Mouse (Mus musculus) heart, embryonic 11.5 days (tissue): Measurements from ENCODE around the gene Epn2. TPM values are rescaled to one million over a fixed set of nuclear protein-coding genes. Genes with fewer than 3 reads are reported as not detected.

Source experiments
- ATAC-seq: fragments of 200-750 bp; cut with Nextera tagmentation; replicated peaks from 2 replicates; pipeline ENCODE4 v1.8.0; 2017; ENCODE audit warnings: moderate library complexity; ENCODE audit not compliant: insufficient number of reproducible peaks, low FRiP score, low TSS enrichment
- H3K27ac ChIP-seq: fragments of 300-500 bp; sonication (generic); 2 replicates; pipeline ENCODE4 v1.5.1; 2014; ENCODE audit warnings: mild to moderate bottlenecking, low read depth, low read length
- H3K27me3 ChIP-seq: fragments of 300-500 bp; sonication (generic); 2 replicates; pipeline ENCODE4 v1.6.1; 2014; ENCODE audit warnings: mild to moderate bottlenecking, low read length, mixed read lengths; ENCODE audit not compliant: control insufficient read depth, insufficient read depth
- H3K36me3 ChIP-seq: fragments of 300-500 bp; sonication (generic); 2 replicates; pipeline ENCODE4 v1.6.1; 2014; ENCODE audit warnings: mild to moderate bottlenecking, low read length, moderate library complexity, mixed read lengths; ENCODE audit not compliant: control insufficient read depth, insufficient read depth
- H3K4me1 ChIP-seq: fragments of 300-500 bp; sonication (generic); 2 replicates; pipeline ENCODE4 v1.6.1; 2014; ENCODE audit warnings: low read length; ENCODE audit not compliant: control insufficient read depth, insufficient read depth
- H3K4me2 ChIP-seq: fragments of 300-500 bp; sonication (generic); 2 replicates; pipeline ENCODE4 v1.6.1; 2014; ENCODE audit warnings: mild to moderate bottlenecking, moderate library complexity
- H3K4me3 ChIP-seq: fragments of 300-500 bp; sonication (generic); 2 replicates; pipeline ENCODE4 v1.5.1; 2014; ENCODE audit warnings: low read depth, low read length
- H3K9ac ChIP-seq: fragments of 300-500 bp; sonication (generic); 2 replicates; pipeline ENCODE4 v1.6.1; 2014; ENCODE audit warnings: mild to moderate bottlenecking, low read depth, low read length, moderate library complexity
- H3K9me3 ChIP-seq: fragments of 300-500 bp; sonication (generic); replicated peaks from 2 replicates; pipeline ENCODE4 v1.6.1; 2016; ENCODE audit warnings: low read length; ENCODE audit not compliant: control insufficient read depth
- WGBS: fragments of 180-500 bp; shearing (Covaris S2); extraction: QIAGEN DNeasy Blood & Tissue Kit; methylation state at CpG from one replicate; pipeline ENCODE4 v1.1.7; 2014; ENCODE audit not compliant: insufficient replicate concordance; 5-methylcytosine and 5-hydroxymethylcytosine counted together
- polyA plus RNA-seq: library from polyadenylated mRNA; unstranded; fragments of >200 nt; fragmentation: Nextera tagmentation; extraction: Ambion mirVana; gene quantifications from 2 replicates; pipeline ENCODE4 v1.2.1, GENCODE M21; 2014

Gene Epn2
- polyA plus RNA-seq, 1 experiment from 2014 or later: 23.3 TPM

DNA sequence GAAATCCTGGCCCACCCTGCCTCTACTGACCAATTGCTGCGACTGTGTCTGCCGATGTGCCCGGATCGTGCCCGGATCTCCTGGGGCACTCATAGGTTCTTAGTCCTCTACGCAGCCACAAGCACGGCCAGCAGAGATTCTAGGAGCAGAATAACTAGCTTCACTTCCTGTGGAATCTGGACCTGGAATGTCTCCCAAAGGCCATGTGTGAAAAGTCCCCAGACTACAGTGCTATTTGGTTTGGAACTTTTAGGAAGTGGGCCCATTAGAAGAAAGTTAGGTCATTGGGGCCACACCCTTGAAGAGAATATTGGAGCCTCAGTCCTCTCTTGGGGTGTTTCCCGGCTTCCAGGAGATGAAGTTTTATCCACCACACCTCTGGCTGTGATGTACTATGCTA lies 38.6 kb upstream of the Epn2 start:
- no peak for ATAC-seq
- H3K27ac ChIP-seq: no peak overlapping the region
- H3K9ac ChIP-seq: no peak overlapping the region
- no peaks in the 10 kb centered on the region for H3K36me3 ChIP-seq
- H3K4me1 ChIP-seq: peaks cover 20% of the 10 kb centered on the region
- H3K4me2 ChIP-seq: no peak overlapping the region
- WGBS: 83% methylated on average over 8 of the region's 8 CpGs
- H3K27me3 ChIP-seq: no peaks in the 10 kb centered on the region
- H3K9me3 ChIP-seq: no peaks in the 10 kb centered on the region
- no peak overlapping the region for H3K4me3 ChIP-seq

- Histone ChIP-seq H3K9me3 (no peaks in the 10 kb centered on the region), H3K4me1 (peaks cover 20% of the 10 kb centered on the region), H3K4me2 (no peak overlapping the region), H3K4me3 (no peak overlapping the region), H3K9ac (no peak overlapping the region), H3K27ac (no peak overlapping the region), H3K36me3 (no peaks in the 10 kb centered on the region), H3K27me3 (no peaks in the 10 kb centered on the region)
- no peak for ATAC-seq
- 57% methylated on average over 7 of the region's 7 CpGs for WGBS
Observed at GRCm38 (mm10) chr11:61617293-61617975, 37.9 kb upstream of the Epn2 start.

GRCm38 (mm10) chr11:61616523-61617292 lies 37.2 kb upstream of the Epn2 start:
- ATAC-seq: no peak
- no peaks in the 10 kb centered on the region for H3K27me3 ChIP-seq
- 62% methylated on average over 9 of the region's 9 CpGs for WGBS
- peak overlapping the region; percentile 69 for H3K4me2 ChIP-seq
- no peaks in the 10 kb centered on the region for H3K9me3 ChIP-seq
- no peak overlapping the region for H3K9ac ChIP-seq
- peaks cover 20% of the 10 kb centered on the region for H3K4me1 ChIP-seq
- no peaks in the 10 kb centered on the region for H3K36me3 ChIP-seq
- H3K4me3 ChIP-seq: no peak overlapping the region
- 0 out of 2 replicates have a peak overlapping the region, but pooled peaks have one; percentile 41 for H3K27ac ChIP-seq

DNA sequence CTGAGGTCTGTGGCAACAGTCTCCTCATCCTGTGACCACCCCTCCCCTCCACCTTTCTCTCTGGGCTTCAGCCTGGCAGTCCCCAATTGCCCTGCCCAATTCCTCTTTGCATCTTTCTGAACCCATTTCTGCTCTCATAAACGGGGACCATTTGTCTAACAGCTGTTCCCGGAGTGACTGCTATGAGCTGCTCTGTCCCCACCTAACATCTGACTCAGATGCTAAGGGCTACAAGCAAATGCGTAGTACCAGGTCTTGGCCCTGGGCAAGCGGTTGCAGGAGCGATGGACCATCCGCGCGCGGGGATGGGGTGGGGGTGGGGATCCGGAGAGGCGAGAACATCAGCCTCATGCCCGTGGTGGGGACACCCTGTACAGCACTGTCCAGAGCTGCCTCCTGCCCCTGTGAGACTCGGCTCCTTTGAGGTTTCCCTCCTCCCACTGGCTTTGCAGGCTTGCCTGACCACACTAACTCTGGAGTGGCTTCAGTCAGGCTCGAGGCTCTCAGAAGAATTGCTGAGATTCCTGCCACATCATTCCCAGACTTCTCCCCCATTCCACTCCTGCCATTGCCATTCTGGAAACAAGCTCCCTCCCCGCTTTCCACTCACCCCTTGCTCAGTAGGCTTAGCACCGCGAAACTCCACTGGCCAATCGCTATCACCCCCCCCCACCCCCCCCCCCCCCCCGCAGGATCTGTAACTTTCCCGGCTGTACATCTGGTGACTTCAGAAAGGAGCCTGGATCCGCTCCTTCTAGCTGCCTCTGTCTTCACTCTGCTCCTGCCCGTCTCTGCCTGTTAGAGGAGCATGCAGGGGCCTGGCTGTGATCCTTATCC lies 36.4 kb upstream of the Epn2 start:
- H3K9me3 ChIP-seq: no peaks in the 10 kb centered on the region
- WGBS: 9% methylated on average over 20 of the region's 22 CpGs
- no peak; the same call in 1 of the 2 replicates for ATAC-seq
- peak overlapping the region; percentile 69 for H3K4me2 ChIP-seq
- no peaks in the 10 kb centered on the region for H3K36me3 ChIP-seq
- no peaks in the 10 kb centered on the region for H3K27me3 ChIP-seq
- peaks cover 20% of the 10 kb centered on the region for H3K4me1 ChIP-seq
- H3K9ac ChIP-seq: no peak overlapping the region
- H3K4me3 ChIP-seq: peak overlapping the region; percentile 30
- peak overlapping the region; percentile 54; the same call in 1 of the 2 replicates for H3K27ac ChIP-seq

DNA sequence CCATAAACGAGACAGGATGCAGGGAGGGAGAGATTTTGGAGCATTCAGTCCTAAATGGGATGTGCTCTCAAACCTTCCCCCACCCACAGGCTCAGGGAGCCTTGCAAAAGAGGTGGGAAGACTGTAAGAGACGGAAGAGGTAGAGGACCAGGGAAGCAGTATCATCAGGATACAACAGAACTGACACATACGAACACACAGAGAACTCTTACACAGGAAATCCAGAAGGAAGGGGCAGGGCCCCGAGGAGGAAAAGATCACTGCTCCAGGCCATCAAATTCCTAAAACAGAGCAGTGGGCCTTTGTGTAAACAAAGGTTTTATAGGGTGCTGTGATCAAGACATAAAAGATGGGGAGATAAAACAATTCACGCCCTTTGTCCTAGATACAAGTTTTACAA lies 34.9 kb upstream of the Epn2 start:
- H3K4me3 ChIP-seq: no peak overlapping the region
- no peak for ATAC-seq
- H3K4me1 ChIP-seq: peaks cover 16% of the 10 kb centered on the region
- H3K4me2 ChIP-seq: no peak overlapping the region
- 54% methylated on average over 5 of the region's 5 CpGs for WGBS
- H3K9me3 ChIP-seq: no peaks in the 10 kb centered on the region
- no peaks in the 10 kb centered on the region for H3K36me3 ChIP-seq
- no peak overlapping the region for H3K9ac ChIP-seq
- H3K27me3 ChIP-seq: no peaks in the 10 kb centered on the region
- no peak overlapping the region for H3K27ac ChIP-seq

GRCm38 (mm10) chr11:61612116-61612635 lies 32.7 kb upstream of the Epn2 start:
- Histone ChIP-seq H3K9ac (no peak overlapping the region), H3K36me3 (no peaks in the 10 kb centered on the region), H3K27me3 (no peaks in the 10 kb centered on the region), H3K4me2 (no peak overlapping the region), H3K9me3 (no peaks in the 10 kb centered on the region), H3K4me1 (peaks cover 16% of the 10 kb centered on the region), H3K4me3 (no peak overlapping the region), H3K27ac (no peak overlapping the region)
- WGBS: 72% methylated on average over 4 of the region's 4 CpGs
- no peak for ATAC-seq

DNA sequence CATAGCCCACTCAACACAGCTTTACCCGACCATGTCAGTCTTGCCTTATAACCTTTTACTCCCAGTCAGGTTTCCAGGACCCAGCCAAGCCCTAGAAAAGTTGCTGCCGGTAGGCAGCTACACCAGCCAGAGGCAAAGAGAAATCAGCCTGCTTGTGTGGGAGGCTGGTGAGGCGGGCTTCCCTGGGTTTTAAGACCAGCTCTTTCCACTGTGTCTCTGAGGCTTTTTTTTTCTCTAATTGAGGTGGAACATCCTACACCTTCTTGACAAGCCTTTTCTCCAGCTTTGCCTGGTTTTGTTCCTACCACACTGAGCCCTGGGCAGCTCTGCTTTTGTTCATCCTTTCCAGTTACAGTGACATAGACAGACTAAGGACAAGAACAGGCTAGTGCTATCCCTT lies 31.7 kb upstream of the Epn2 start:
- Histone ChIP-seq H3K4me1 (peaks cover 8% of the 10 kb centered on the region), H3K4me2 (no peak overlapping the region), H3K27ac (no peak overlapping the region), H3K9ac (no peak overlapping the region), H3K4me3 (no peak overlapping the region), H3K36me3 (no peaks in the 10 kb centered on the region), H3K27me3 (no peaks in the 10 kb centered on the region), H3K9me3 (no peaks in the 10 kb centered on the region)
- ATAC-seq: no peak
- WGBS: 71% methylated on average over 3 of the region's 3 CpGs

GRCm38 (mm10) chr11:61608072-61608471 lies 28.6 kb upstream of the Epn2 start:
- no peaks in the 10 kb centered on the region for H3K9me3 ChIP-seq
- H3K9ac ChIP-seq: no peak overlapping the region
- H3K4me3 ChIP-seq: no peak overlapping the region
- H3K27me3 ChIP-seq: no peaks in the 10 kb centered on the region
- no peak overlapping the region for H3K27ac ChIP-seq
- no peak for ATAC-seq
- 65% methylated on average over 4 of the region's 4 CpGs for WGBS
- no peak overlapping the region for H3K4me2 ChIP-seq
- no peaks in the 10 kb centered on the region for H3K36me3 ChIP-seq
- no peaks in the 10 kb centered on the region for H3K4me1 ChIP-seq
